Mouse (Mus musculus) embryonic facial prominence, embryonic 12.5 days (tissue): ENCODE measurements around the gene Scgb1b29. TPM values are rescaled to one million over a fixed set of nuclear protein-coding genes. Genes with fewer than 3 reads are reported as not detected.
"Not testable (repeated sequence)": the region's sequence is repeated elsewhere in the genome, so short reads cannot be mapped to it uniquely, and the experiment has no call there.

ENCODE experiments used
- ATAC-seq: fragments of 200-750 bp; cut with Nextera tagmentation; 2 replicates; pipeline ENCODE4 v1.8.0; 2017; ENCODE audit not compliant: insufficient number of reproducible peaks, insufficient read depth, low FRiP score, low TSS enrichment
- H3K27ac ChIP-seq: fragments of 300-500 bp; sonication (generic); 2 replicates; pipeline ENCODE4 v1.5.1; 2016; ENCODE audit warnings: mild to moderate bottlenecking
- H3K27me3 ChIP-seq: fragments of 300-500 bp; sonication (generic); 2 replicates; pipeline ENCODE4 v1.6.1; 2016; ENCODE audit warnings: mild to moderate bottlenecking, moderate library complexity
- H3K36me3 ChIP-seq: fragments of 300-500 bp; sonication (generic); 2 replicates; pipeline ENCODE4 v1.6.1; 2016; ENCODE audit warnings: mild to moderate bottlenecking
- H3K4me1 ChIP-seq: fragments of 300-500 bp; sonication (generic); 2 replicates; pipeline ENCODE4 v1.6.1; 2016
- H3K4me2 ChIP-seq: fragments of 300-500 bp; sonication (generic); replicated peaks from 2 replicates; pipeline ENCODE4 v1.6.1; 2016; ENCODE audit warnings: mild to moderate bottlenecking, moderate library complexity
- H3K4me3 ChIP-seq: fragments of 300-500 bp; sonication (generic); 2 replicates; pipeline ENCODE4 v1.5.1; 2016; ENCODE audit warnings: mild to moderate bottlenecking
- H3K9ac ChIP-seq: fragments of 300-500 bp; sonication (generic); 2 replicates; pipeline ENCODE4 v1.6.1; 2016; ENCODE audit warnings: mild to moderate bottlenecking, moderate library complexity
- H3K9me3 ChIP-seq: fragments of 300-500 bp; sonication (generic); 2 replicates; pipeline ENCODE4 v1.6.1; 2016; ENCODE audit warnings: mild to moderate bottlenecking, moderate library complexity
- WGBS: fragments of 180-500 bp; shearing (Covaris S2); methylation state at CpG from one replicate; pipeline ENCODE4 v1.1.7; 2016; 5-methylcytosine and 5-hydroxymethylcytosine counted together
- polyA plus RNA-seq: library from polyadenylated mRNA; unstranded; fragments of >200 nt; fragmentation: Nextera tagmentation; extraction: Ambion mirVana; gene quantifications from 2 replicates; pipeline ENCODE4 v1.2.1, GENCODE M21; 2016

Scgb1b29 gene
- polyA plus RNA-seq, result not detected in 2 replicates

GRCm38 (mm10) chr7:32441241-32441640 is at the start of gene Scgb1b29:
Gene Scgb1b29, plus strand, starts transcription at chr7:32441541.
- not testable (repeated sequence) for H3K4me1 ChIP-seq, H3K9me3 ChIP-seq, H3K27me3 ChIP-seq, ATAC-seq, H3K36me3 ChIP-seq, H3K9ac ChIP-seq, H3K4me2 ChIP-seq, H3K27ac ChIP-seq, H3K4me3 ChIP-seq
- WGBS, result 82% methylated on average over 4 of the region's 5 CpGs

DNA sequence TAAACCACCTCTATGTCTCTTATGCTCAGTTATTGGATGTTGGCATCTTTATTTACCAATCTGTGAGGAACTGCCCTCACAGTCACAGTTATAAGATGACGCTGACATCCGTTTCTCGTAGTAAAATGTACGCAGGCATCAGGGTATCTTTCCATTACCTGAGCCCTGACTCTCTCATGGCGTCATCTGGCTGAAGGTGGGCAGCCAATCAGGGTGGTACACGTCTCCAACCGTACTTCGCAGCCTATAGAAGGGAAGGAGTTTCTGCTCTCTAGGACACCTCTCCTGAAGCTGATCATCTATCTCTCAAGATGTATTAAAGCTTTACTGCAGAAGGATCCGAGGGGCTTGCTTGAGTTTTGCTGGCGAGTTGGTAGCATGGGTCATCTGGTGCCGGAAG is 12.7 kb upstream of the Scgb1b29 start:
- not testable (repeated sequence) for H3K4me2 ChIP-seq, H3K4me3 ChIP-seq, H3K9ac ChIP-seq, H3K9me3 ChIP-seq, H3K4me1 ChIP-seq, ATAC-seq, H3K36me3 ChIP-seq, H3K27me3 ChIP-seq, H3K27ac ChIP-seq
- 84% methylated on average over 11 of the region's 11 CpGs for WGBS

Other genes with a start within 250 kb of the Scgb1b29 start
- not detected in 2 replicates for gene Scgb2b11, start 230.4 kb upstream of the Scgb1b29 start, polyA plus RNA-seq
- not detected in 2 replicates for gene Scgb1b11, start 218.7 kb upstream of the Scgb1b29 start, polyA plus RNA-seq
- gene Scgb2b12, start 114.3 kb upstream of the Scgb1b29 start, polyA plus RNA-seq, result not detected in 2 replicates
- not detected in 2 replicates for gene Scgb1b12, start 107.4 kb upstream of the Scgb1b29 start, polyA plus RNA-seq